Mouse (Mus musculus) frontal cortex, postnatal 14 days (tissue): ENCODE data around the gene Foxred1.

Experiments used
- DNase-seq, 2 experiments: peaks; one replicate each; pipeline ENCODE4 v3.0.0; 2022; ENCODE audit warnings: low spot score in 2 of 2

Gene Foxred1

DNA sequence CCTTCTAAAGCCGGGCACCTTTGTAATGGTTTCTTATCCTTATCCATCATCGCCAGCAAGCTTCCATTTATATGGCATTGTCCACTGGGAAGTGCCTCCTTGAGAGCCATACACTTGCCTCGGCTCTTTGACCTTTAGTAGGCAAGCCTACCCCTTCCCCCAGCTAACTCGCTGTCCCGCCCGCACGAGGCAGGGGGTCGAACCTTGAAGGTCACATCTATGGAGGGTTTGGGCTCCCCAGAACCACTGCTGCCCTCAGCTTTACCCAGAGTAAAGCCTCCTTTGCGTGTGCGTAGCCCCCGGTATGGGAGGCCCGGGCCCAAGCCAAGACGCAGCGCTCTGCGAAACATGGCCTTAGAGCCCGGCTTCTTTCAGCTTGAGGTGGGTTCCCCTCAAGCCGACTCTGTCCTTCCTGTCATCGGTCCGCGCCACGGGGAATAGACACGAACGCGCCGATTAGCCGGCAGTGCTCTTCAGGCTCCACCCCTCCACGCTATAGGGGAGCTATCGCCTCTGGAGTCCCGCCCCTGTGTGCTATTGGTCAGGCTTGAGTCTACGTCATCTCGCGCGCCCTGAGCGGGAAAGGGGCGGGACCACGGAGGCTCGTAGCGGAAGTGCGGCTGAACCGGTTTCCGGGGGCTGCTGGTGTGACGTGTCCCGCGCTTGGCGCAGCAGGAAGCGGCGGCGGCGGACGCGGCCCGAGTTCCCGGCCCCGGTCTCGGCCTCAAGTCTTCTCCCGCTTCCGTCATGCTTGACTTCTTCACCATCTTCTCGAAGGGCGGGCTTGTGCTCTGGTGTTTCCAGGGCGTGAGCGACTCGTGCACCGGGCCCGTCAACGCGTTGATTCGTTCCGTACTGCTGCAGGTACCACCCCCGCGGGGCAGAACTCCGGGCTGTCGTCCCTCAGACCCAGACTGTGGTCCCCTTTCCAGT is at the start of gene Foxred1:
TSS of gene Foxred1 (minus strand) at position 514 of the 933 bp plus-strand sequence.
- peak; percentile 98 to 99 for DNase-seq

DNA sequence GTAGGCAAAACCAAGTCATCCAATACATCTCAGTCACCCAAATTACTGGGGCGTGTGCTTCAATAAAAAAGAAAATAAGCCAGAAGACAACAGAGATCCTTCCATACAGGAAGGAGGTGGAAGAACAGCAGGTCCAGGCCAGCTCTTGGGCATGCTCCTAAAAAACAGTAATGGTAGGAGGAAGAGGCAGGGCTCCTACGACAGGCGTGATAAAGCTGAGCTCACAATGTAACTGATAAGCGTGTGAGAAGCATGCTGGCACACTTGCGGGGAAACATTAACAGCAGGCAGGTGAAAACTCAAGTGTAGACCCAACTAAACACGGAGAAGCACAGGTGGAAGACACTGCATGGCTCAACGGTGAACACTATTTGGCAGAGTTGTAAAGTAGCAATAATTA is 46.5 kb upstream of the Foxred1 start:
- DNase-seq: no peak

DNA sequence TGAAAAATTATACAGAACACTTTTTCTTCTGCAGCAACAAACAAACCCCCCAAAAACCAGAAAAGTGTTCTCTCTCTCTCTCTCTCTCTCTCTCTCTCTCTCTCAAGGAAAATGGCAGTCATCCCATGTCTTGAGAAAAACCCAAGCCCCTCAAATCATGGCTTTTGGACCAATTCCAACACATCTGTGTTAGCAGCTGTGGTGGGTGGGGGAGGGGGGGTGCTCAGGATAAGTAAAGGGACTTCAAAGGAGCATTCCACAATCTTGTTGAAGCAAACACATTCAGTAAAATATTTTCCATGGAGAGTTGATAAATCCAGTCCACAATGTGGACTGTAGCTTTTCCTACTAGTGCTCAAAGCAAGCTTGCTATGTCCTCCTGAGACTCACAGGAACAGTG is 38.6 kb upstream of the Foxred1 start:
- no peak for DNase-seq

DNA sequence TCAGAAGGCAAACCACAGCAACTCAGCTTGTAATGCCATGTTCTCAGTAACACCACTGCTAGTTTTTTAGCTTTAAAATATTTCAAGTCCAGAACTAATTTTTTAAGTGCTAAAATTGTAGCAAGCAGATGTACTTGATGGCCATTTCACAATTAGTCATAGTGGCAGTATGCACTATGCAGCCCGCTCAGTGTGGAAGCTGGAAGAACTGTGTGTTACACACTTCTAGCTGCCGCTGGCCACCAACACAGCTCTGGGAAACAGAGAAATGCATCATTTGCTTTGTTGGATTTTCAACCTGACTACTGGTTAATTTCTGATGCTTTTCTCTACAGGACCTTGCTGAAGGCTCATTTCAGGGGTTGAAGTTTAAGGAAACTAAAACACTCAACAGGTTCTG is 36.5 kb upstream of the Foxred1 start:
- no peak for DNase-seq

DNA sequence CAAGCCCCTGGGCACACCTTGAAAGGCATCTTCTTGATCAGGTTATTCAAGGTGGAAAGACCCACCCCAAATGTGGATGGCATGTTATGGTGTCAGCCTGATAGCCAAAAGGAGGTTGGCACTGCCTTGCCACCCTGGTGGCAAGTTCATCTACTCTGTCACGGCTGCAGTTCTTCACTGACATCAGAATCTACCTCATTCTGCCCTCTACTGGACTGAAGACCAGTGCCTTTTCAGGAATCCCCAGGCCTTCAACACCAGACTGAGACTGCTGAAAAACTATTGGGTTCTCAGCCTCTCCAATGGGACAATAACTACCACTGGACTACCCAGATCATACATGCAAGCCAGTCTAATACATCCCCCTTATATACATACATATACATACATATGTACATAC is 28.9 kb upstream of the Foxred1 start:
- DNase-seq: no peak

DNA sequence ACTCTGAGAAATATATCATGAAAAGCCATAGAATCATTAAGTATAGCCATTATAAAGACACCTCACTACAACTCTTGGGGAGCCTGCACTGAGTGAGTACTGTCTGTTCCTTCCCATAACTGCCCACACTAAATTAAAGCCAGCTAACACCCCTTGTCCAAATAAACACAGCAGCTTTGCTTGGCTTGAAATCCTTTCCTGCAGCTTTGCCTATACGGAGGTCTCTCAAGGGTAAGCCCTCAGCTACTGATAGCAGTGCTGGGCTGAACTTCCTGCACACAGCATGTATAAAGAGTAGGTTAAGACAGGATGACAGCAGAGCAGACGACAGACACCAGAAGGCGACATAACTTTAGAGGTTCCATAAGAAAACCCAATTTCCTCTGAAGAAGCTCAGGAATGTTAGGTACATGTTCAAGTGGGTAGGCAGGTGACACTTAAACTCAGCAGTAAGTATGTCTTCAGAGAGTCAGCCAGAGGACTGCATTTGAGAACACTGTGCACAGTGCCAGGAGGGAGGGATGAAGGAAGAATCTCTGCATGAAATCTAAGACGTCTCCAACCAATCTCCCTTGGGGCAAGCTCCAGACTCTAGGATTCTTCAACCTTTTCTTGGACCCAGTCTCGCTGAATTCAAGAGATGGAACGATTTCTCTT is 28.2 kb upstream of the Foxred1 start:
- DNase-seq: no peak

DNA sequence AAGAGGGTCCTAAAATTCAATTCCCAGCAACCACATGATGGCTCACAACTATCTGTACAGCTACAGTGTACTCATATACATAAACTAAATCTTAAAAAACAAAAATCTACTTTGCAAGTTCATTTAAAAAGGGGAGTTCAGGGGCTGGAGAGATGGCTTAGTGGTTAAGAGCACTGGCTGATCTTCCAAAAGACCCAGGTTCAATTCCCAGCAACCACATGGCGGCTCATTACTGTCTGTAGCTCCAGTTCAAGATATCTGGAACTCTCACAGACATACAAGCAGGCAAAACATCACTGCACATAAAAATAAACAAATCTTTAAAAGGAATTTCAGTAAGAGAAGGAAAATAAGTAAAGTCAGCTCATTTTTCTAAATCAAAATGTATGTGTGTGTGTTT is 27.5 kb upstream of the Foxred1 start:
- no peak for DNase-seq

DNA sequence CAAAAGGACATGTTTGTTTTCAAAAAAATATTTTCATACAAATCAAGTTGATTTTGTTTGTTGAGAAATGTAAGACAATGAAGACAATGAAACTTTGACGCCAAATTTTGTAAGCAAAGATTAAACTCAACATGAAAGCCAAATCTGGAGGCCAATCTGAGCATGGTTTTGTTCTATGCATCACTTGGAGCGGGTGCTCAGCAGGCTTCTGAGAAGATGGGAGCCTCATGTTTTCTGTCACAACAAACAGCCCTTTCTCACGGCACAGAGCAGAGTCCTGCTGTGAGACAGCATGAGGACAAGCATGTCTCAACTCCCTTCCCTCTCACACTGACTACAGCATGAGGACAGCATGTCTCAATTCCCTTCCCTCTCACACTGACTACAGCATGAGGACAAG is 25.1 kb upstream of the Foxred1 start:
- DNase-seq: no peak

DNA sequence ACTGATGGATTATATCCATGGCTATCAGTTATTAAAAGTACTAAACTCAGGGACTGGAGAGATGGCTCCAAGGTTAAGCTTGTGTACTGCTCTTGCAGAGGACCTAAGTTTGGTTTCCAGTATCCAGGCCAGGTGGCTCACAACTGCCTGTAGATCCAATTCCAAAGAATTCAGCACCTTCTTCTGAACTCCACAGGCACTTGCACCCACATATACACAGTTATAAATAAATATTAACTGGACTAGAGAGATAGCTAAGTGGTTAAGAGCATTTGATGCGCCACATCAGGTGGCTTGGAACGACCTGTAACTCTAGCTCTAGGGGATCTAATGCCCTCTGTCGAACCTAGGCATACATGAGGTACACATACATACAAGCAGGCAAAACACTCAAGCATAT is 17.8 kb upstream of the Foxred1 start:
- DNase-seq: no peak

DNA sequence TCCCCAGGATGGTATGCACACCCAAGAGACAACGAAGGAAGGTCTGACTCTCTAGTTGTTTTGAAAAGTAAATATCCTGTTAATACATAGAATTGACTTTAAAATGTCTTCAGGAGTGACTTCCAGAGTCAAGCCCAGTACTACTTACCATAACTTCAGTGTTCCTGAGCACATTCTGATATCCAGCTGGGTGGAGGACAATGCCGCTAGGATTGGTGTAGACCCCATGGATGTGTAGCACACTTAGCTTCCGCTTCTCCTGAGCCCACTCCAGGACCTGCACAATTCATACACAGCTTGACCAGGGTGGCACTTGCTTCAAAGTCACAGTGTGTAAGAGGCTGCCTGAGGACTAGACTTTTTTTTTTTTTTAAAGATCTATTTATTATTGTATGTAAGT is 12.6 kb upstream of the Foxred1 start:
- no peak for DNase-seq

DNA sequence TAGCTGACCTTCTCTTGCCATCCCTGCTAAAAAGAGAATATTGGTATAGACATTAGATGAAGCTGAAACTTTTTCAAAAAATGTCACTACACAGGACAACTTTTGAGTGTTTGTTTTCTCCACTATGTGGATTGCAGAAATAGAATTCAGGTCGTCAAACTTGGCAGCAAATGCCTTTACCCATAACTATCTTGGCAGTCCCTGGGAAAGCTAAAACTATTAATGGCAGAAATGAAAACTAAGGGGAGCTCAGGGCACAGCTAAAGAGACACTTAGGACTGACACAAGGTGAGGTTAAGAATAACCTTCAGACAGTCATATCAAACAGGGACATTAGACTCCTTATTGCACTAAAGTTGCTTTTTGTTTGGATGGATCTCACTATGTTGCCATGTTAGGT is 7.1 kb upstream of the Foxred1 start:
- DNase-seq: no peak

DNA sequence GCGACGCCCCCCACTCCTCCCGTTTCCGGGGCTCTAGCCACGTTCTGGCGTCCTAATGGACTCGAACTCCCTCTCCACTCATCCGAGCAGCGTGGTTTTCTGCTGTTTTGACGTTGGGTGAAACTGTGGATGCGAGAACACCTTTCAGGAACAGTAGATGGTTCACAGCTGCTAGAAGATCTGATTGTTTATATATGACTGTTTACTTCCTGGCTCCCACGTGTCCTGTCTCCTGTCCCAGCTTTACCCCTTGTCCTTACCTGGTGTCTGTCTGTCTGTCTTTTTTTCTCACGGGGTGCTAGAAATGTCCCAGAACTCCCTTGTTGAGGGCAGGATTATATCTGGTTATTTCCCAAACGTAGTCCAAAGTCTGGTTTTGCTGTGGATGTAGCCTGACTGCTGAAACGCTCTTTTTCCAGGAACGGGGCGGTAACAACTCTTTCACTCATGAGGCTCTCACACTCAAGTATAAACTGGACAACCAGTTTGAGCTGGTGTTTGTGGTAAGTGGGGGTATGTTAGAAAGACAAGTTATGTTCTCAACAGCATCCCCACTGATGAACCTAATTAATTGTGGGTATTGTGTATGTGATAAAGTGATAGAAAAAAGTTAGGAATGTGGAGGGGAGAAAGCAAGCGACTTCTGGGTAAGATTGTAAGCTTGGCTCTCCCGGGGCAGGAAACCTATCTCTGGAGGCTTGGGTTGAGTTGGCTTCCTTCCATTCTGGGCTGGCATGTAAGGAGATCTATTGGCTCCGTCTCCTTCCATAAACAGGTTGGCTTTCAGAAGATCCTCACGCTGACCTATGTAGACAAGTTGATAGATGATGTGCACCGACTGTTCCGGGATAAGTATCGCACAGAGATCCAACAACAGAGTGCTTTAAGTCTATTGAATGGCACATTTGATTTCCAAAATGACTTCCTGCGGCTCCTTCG is 987 bp upstream of the Foxred1 start:
- DNase-seq: no peak

DNA sequence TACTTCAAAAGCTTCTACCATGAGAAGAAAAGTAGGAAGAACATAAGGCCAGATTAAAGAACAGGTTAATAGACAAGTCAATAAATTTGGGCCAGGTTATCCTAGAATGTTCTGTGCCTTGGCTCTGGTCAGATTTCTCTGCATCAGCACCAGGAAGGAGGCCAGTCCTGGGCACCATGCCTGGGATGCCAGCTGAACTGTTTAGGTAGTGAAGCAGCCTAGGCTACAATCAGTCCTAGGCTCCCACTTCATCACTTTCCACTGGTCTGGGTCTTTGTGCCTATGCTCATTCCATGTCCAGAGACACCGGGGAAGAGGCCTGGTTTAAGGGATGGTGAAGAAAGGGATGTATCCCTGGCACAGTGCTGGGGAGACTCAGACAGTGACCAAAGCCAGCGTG is 6.4 kb downstream of the Foxred1 start:
- DNase-seq: no peak

DNA sequence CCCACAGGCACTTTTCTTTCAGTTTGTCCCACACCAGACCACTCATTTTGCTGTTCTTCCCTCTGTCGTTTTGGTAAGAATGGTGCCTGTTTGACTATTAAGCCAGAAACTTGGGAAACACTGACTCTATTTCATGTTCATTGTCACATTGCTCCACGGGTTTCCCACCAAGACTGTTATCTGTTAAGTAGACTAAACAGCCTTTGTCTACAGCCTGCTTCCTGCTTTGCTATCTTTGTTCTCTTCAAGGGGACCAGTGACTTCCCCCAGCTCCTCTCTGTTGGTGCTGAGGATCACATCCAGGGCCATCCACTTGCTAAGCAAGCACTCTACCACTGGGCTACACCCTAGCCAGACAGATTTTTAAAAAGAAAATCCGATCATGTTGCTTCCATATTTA is 7.3 kb downstream of the Foxred1 start:
- DNase-seq: no peak

DNA sequence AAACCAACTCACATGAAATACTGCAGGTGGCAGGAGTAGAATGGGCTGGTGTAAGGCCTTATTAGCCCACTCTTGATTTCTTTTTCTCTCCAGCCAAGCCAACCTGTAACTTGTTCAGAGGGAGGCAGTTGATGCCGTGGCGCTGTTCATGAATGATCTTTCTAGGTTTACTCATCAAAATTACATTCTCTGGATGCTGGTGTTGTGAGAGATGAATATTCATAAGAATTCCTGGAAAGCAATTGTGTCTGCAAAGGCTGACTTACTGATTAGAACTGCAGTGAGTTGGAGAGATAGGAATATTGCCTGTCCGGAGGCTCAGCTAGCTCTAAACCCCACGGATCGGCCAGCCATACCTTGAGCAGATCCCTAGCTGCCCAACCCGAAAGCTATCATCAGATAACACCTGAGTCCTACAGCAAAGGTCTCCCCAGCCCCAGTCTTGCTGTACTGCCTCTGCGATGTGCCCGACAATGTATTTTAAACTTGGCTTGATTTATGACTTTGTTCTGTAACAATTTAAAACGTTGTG is 10.3 kb downstream of the Foxred1 start:
- DNase-seq: no peak

DNA sequence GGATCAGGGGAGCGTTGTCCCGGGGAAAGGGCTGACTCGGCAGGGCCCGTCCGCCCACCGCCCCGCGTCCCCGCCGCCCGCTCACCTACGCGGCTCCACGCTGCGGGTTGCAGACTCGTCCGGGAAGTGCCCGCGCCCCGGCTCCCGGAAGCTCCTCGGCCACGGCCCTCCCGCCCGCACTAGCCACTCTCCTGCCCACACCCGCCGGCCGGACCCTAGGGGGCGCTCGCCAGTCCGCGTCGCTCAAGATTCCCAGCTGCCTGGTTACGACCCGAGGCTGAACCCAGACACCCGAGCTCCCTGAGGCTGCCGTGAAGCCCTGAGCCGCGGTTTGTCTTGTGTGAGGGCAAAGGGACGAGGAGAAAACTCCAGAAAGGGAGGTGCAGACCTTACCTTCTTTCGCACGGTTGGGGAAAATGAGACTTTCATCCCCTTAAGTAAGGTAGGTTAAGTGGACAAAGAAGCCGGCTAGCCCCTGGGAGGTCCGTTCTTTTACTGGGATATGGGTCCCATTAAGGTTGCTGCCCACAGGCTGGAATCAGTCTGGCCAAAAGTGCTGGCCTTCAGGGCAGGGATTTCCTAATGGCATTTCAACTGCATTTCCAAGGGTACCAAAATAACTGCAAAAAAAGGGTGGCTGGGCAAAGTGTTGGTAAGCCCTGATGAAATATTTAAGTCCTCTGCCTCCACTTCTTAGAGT is 10.9 kb downstream of the Foxred1 start, which contains the start of the genes Srpr and Tirap:
TSS of gene Srpr (plus strand) at position 404 of the 700 bp plus-strand sequence.
TSS of gene Tirap (minus strand) at position 520 of the 700 bp plus-strand sequence.
- peak; percentile 61 to 76 for DNase-seq

DNA sequence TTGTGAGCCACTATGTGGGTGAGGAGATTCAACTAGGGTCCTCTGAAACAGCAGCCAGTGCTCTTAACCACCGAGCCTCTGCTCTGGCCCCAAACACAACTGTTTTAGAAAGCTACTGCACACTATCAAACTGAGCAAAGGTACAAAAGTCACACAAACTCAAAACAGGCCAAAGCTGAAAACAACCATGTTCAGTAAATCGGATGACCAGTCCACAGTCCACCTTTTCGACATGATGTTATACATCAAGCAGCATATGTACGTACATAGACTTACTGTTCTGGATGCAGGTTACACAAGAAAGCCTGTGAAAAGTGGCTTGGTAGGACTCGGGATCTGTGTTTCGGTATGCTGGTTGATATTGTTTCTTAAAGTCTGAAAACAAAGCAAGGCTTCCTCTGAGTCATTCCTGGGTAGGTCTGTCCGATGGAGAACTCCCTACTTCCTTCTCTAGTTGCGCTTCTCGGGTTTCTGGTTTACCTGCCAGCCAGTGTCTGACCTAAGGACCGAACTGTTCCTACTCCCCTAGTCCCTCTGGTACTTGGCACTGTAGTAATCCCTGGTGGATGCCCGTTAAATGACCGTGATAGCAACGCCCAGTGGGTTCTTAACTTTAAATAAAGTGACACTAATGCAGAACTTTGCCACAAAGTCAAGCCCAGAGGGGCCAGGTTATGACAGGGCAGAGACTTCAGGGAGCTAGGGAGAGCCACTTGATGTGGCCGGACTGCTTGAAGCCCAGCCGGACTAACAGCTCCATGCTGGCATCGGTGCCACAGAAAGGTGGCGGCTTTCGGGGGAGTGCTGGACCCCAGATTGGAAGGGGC is 11.7 kb downstream of the Foxred1 start:
- DNase-seq: no peak

DNA sequence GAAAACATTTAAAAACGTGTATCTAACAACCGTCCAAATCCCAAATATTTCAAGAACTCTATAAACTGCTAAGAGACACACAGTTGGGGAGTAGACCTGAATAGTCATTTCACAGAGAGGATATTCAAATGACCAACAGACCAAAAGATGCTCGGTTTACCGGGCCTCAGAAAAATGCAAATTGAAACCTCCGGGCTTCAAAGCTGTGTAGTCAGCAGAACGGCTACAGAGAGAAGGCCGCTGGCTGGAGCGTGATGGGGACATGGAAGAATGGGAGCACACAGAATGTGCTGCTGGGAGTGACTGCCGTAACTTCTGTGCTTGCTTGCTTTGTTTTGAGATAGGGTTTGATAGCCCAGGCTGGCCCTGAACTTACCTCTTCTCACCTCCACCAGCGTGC is 12.5 kb downstream of the Foxred1 start:
- no peak for DNase-seq

DNA sequence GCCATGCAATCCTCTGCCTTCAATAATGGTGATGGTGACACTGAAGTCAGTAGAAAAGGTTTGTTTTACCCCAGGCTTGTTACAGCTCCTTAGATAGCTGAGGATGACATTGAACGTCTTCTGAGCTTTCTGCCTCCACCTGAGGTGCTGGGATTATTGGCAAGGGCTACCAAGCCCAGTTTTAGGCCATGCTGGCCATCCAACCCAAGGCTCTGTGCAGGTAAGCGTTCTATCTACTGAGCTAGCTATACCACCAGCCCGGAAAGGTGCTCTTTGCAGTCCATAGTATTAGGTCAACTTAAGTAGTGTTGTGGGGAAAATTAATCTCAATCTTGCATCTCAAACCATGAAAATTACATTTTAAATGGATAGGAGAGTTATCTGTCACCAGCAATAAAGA is 13.2 kb downstream of the Foxred1 start:
- no peak for DNase-seq

DNA sequence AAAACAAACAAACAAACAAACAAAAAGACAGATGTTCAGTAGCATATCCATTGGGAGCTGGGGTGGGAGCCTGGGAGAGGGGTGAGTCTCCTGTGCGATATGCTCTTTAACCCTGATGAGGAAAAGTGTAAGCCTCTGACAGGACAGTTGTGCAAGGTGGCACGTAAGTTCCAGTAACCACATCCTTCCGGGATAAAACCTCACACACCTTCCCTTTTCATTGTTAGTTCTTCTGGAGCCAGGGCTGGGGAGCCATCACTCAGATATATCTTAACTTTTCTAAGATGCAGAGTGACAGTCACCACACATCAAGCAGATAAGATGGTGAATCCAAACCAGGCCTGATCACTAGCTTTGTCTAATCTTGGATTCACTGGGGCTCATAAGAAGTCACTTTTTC is 16.8 kb downstream of the Foxred1 start:
- no peak for DNase-seq
